Mouse (Mus musculus) limb, embryonic 14.5 days (tissue): ENCODE measurements around the gene Cradd. TPM values are rescaled to one million over a fixed set of nuclear protein-coding genes. Genes with fewer than 3 reads are reported as not detected.

ENCODE experiments used
- ATAC-seq: fragments of 200-750 bp; cut with Nextera tagmentation; 2 replicates; pipeline ENCODE4 v1.8.0; 2017; ENCODE audit warnings: low read depth, moderate number of reproducible peaks, moderate TSS enrichment; ENCODE audit not compliant: low FRiP score
- DNase-seq: peaks from one replicate; pipeline ENCODE4 v3.0.0-alpha.2; 2015; ENCODE audit warnings: low spot score
- H3K27ac ChIP-seq: fragments of 300-500 bp; sonication (generic); replicated peaks from 2 replicates; pipeline ENCODE4 v1.5.1; 2014; ENCODE audit warnings: low read depth, mild to moderate bottlenecking, low read length, moderate library complexity, mixed read lengths
- H3K27me3 ChIP-seq: fragments of 300-500 bp; sonication (generic); 2 replicates; pipeline ENCODE4 v1.6.1; 2014; ENCODE audit warnings: low read length, mixed read lengths; ENCODE audit not compliant: control insufficient read depth, insufficient read depth
- H3K36me3 ChIP-seq: fragments of 300-500 bp; sonication (generic); 2 replicates; pipeline ENCODE4 v1.6.1; 2014; ENCODE audit warnings: mild to moderate bottlenecking, low read length, moderate library complexity, mixed read lengths; ENCODE audit not compliant: control insufficient read depth, insufficient read depth
- H3K4me1 ChIP-seq: fragments of 300-500 bp; sonication (generic); 2 replicates; pipeline ENCODE4 v1.6.1; 2014; ENCODE audit warnings: antibody characterized with exemption, low read length, mixed read lengths; ENCODE audit not compliant: control insufficient read depth, insufficient read depth
- H3K4me2 ChIP-seq: fragments of 300-500 bp; sonication (generic); replicated peaks from 2 replicates; pipeline ENCODE4 v1.6.1; 2014; ENCODE audit warnings: low read depth, mild to moderate bottlenecking, low read length, moderate library complexity; ENCODE audit not compliant: severe bottlenecking
- H3K4me3 ChIP-seq: fragments of 300-500 bp; sonication (generic); replicated peaks from 2 replicates; pipeline ENCODE4 v1.5.1; 2014; ENCODE audit warnings: low read length
- H3K9ac ChIP-seq: fragments of 300-500 bp; sonication (generic); 2 replicates; pipeline ENCODE4 v1.6.1; 2014; ENCODE audit warnings: mild to moderate bottlenecking, low read depth, low read length, moderate library complexity; ENCODE audit not compliant: severe bottlenecking
- H3K9me3 ChIP-seq: fragments of 300-500 bp; sonication (generic); 2 replicates; pipeline ENCODE4 v1.6.1; 2016; ENCODE audit warnings: low read length; ENCODE audit not compliant: control insufficient read depth
- POLR2A ChIP-seq: fragments of 200-500 bp; IDR thresholded peaks from 2 replicates; pipeline ENCODE4 v1.8.0; 2012; ENCODE audit warnings: inconsistent platforms, mild to moderate bottlenecking, moderate library complexity, borderline replicate concordance; ENCODE audit not compliant: insufficient read depth, insufficient read length; ENCODE audit errors: extremely low read depth
- WGBS: fragments of 180-500 bp; shearing (Covaris S2); extraction: QIAGEN DNeasy Blood & Tissue Kit; methylation state at CpG from one replicate; pipeline ENCODE4 v1.1.7; 2014; 5-methylcytosine and 5-hydroxymethylcytosine counted together
- polyA plus RNA-seq, 2 experiments: library from polyadenylated mRNA; depleted of rRNA in 1 of 2; stranded (reverse) in 1 of 2; unstranded in 1 of 2; fragments of >200 nt; fragmentation: Nextera tagmentation in 1 of 2; extraction: Ambion mirVana in 1 of 2; gene quantifications; 2 replicates each; pipeline versions ENCODE4 v1.2.1 to v1.2.3; 2012 to 2014

Gene Cradd
- polyA plus RNA-seq, 2 experiments: 8.1 to 10.4 TPM

GRCm38 (mm10) chr10:95367661-95368089 is 43.7 kb upstream of the Cradd start:
- Histone ChIP-seq H3K36me3 (no peaks in the 10 kb centered on the region), H3K9ac (no peak overlapping the region), H3K4me3 (no peak overlapping the region), H3K9me3 (no peaks in the 10 kb centered on the region), H3K4me2 (no peak overlapping the region), H3K4me1 (no peaks in the 10 kb centered on the region), H3K27me3 (no peaks in the 10 kb centered on the region), H3K27ac (no peak overlapping the region)
- no peak for DNase-seq
- TF ChIP-seq POLR2A: no peak
- WGBS: 88% methylated on average over 9 of the region's 9 CpGs
- no peak for ATAC-seq

GRCm38 (mm10) chr10:95367241-95367640 is 43.3 kb upstream of the Cradd start:
- H3K36me3 ChIP-seq: no peaks in the 10 kb centered on the region
- H3K9ac ChIP-seq: no peak overlapping the region
- DNase-seq: no peak
- no peak for ATAC-seq
- H3K27ac ChIP-seq: no peak overlapping the region
- TF ChIP-seq POLR2A: no peak
- 71% methylated on average over 7 of the region's 7 CpGs for WGBS
- H3K4me3 ChIP-seq: no peak overlapping the region
- no peaks in the 10 kb centered on the region for H3K9me3 ChIP-seq
- H3K27me3 ChIP-seq: no peaks in the 10 kb centered on the region
- H3K4me1 ChIP-seq: no peaks in the 10 kb centered on the region
- H3K4me2 ChIP-seq: no peak overlapping the region

GRCm38 (mm10) chr10:95362326-95362725 is 38.4 kb upstream of the Cradd start:
- Histone ChIP-seq H3K4me1 (no peaks in the 10 kb centered on the region), H3K27me3 (no peaks in the 10 kb centered on the region), H3K4me3 (no peak overlapping the region), H3K36me3 (no peaks in the 10 kb centered on the region), H3K27ac (no peak overlapping the region), H3K9ac (no peak overlapping the region), H3K9me3 (no peaks in the 10 kb centered on the region), H3K4me2 (no peak overlapping the region)
- 9% methylated on average over 2 of the region's 2 CpGs for WGBS
- no peak for DNase-seq
- ATAC-seq: no peak
- TF ChIP-seq POLR2A: no peak

GRCm38 (mm10) chr10:95361260-95361841 is 37.4 kb upstream of the Cradd start:
- Histone ChIP-seq H3K27ac (no peak overlapping the region), H3K4me1 (no peaks in the 10 kb centered on the region), H3K9me3 (no peaks in the 10 kb centered on the region), H3K27me3 (no peaks in the 10 kb centered on the region), H3K36me3 (no peaks in the 10 kb centered on the region), H3K4me3 (no peak overlapping the region), H3K4me2 (no peak overlapping the region), H3K9ac (no peak overlapping the region)
- WGBS: 86% methylated on average over 12 of the region's 12 CpGs
- ATAC-seq: no peak
- TF ChIP-seq POLR2A: no peak
- DNase-seq: no peak

GRCm38 (mm10) chr10:95360048-95360447 is 36.1 kb upstream of the Cradd start:
- no peak overlapping the region for H3K9ac ChIP-seq
- H3K4me2 ChIP-seq: no peak overlapping the region
- H3K9me3 ChIP-seq: no peaks in the 10 kb centered on the region
- no peak for TF ChIP-seq POLR2A
- DNase-seq: no peak
- no peaks in the 10 kb centered on the region for H3K36me3 ChIP-seq
- no peaks in the 10 kb centered on the region for H3K4me1 ChIP-seq
- WGBS: 83% methylated on average over 5 of the region's 5 CpGs
- ATAC-seq: no peak
- H3K27ac ChIP-seq: no peak overlapping the region
- no peak overlapping the region for H3K4me3 ChIP-seq
- H3K27me3 ChIP-seq: no peaks in the 10 kb centered on the region

- Histone ChIP-seq H3K9me3 (no peaks in the 10 kb centered on the region), H3K36me3 (no peaks in the 10 kb centered on the region), H3K27me3 (no peaks in the 10 kb centered on the region), H3K4me2 (no peak overlapping the region), H3K9ac (no peak overlapping the region), H3K27ac (no peak overlapping the region), H3K4me1 (no peaks in the 10 kb centered on the region), H3K4me3 (no peak overlapping the region)
- no peak for DNase-seq
- no peak for TF ChIP-seq POLR2A
- WGBS: 89% methylated on average over 3 of the region's 3 CpGs
- no peak for ATAC-seq
These were observed 33.8 kb upstream of the Cradd start for GRCm38 (mm10) chr10:95357721-95358120.
